Comparison of ENCODE assay signal across 16 mouse cellular contexts in genomic region chr15:80617839-80618238, GRCm38 (mm10). TPM values are rescaled to one million over a fixed set of nuclear protein-coding genes. Genes with fewer than 3 reads are reported as not detected.
DNase-seq lines count a peak whose midpoint lies in the region; ATAC-seq and TF ChIP-seq lines count a peak whose summit lies in the region.
"Had no signal": no experiment of that assay in that cellular context is flagged by ENCODE, and none has a peak within 500 bp of the region (broad histone marks: within the 10 kb centered on the region; RNA-seq: fewer than 3 reads in every experiment).

No protein-coding gene starts in this region.

- TF ChIP-seq EP300 in liver, embryonic 14.5 days (IDR thresholded peaks at IDR 0.05; ENCODE audit: low read depth) = no peak

- peak; percentile 48 for DNase-seq in forebrain, embryonic 14.5 days (ENCODE audit: low spot score)
- DNase-seq in liver, embryonic 14.5 days (ENCODE audit: low read depth in 3 of 3, low spot score in 3 of 3) = no peak
- no peak for DNase-seq in liver
- DNase-seq in B cell, adult 2 months = peak; percentile 55 to 56
- no peak for DNase-seq in adrenal gland, postnatal 36 days
- DNase-seq in cerebellum, adult 8-10 months = no peak
- DNase-seq: right cerebral cortex, postnatal 4 days had no signal

- H3K4me1 ChIP-seq in forebrain, embryonic 14.5 days (ENCODE audit: control insufficient read depth, insufficient read depth, low read length) = 0 out of 2 replicates have a peak, but pooled peaks cover 5% of the 10 kb centered on the region
- peaks cover 15% of the 10 kb centered on the region for H3K4me1 ChIP-seq in forebrain, embryonic 12.5 days
- H3K4me1 ChIP-seq in liver, embryonic 14.5 days (replicated peaks; ENCODE audit: control insufficient read depth in 2 of 2, insufficient read depth in 2 of 2, low read length in 1 of 2) = peaks cover 26 to 36% of the 10 kb centered on the region in 2 experiments
- H3K4me1 ChIP-seq in cortical plate, adult 2 months (ENCODE audit: control insufficient read depth, insufficient read depth, low read length) = no peaks in the 10 kb centered on the region

- TF ChIP-seq POLR2A in cortical plate, adult 2 months (IDR thresholded peaks at IDR 0.05; ENCODE audit: extremely low read depth, insufficient read depth, low read length) = no peak

- no peaks in the 10 kb centered on the region for H3K9me3 ChIP-seq in forebrain, embryonic 14.5 days (replicated peaks; ENCODE audit: control insufficient read depth, low read length)
- no peaks in the 10 kb centered on the region for H3K9me3 ChIP-seq in forebrain, embryonic 12.5 days
- H3K9me3 ChIP-seq in liver, embryonic 14.5 days (ENCODE audit: control insufficient read depth, low read length) = no peaks in the 10 kb centered on the region
- H3K9me3 ChIP-seq: limb, embryonic 13.5 days; megakaryocyte, embryonic 14.5 days had no signal

- WGBS in forebrain, embryonic 14.5 days = 51% methylated on average over 2 of the region's 2 CpGs
- WGBS in forebrain, embryonic 12.5 days = 69% methylated on average over 2 of the region's 2 CpGs
- WGBS in liver, embryonic 14.5 days (ENCODE audit: insufficient replicate concordance) = 38% methylated on average over 2 of the region's 2 CpGs

- no peak overlapping the region for H3K9ac ChIP-seq in forebrain, embryonic 14.5 days (ENCODE audit: low read length)
- no peak overlapping the region for H3K9ac ChIP-seq in forebrain, embryonic 12.5 days
- H3K9ac ChIP-seq in liver, embryonic 14.5 days (replicated peaks) = no peak overlapping the region
- H3K9ac ChIP-seq: hindbrain, embryonic 14.5 days; limb, embryonic 13.5 days had no signal

- H3K27me3 ChIP-seq in forebrain, embryonic 14.5 days (replicated peaks; ENCODE audit: control insufficient read depth, insufficient read depth, low read length) = no peaks in the 10 kb centered on the region
- peaks cover 21% of the 10 kb centered on the region for H3K27me3 ChIP-seq in forebrain, embryonic 12.5 days
- H3K27me3 ChIP-seq in liver, embryonic 14.5 days (ENCODE audit: control insufficient read depth, insufficient read depth, low read length) = no peaks in the 10 kb centered on the region; the same call in 1 of the 2 replicates

- no peak for ATAC-seq in forebrain, embryonic 14.5 days
- no peak for ATAC-seq in forebrain, embryonic 12.5 days (ENCODE audit: low FRiP score)
- no peak for ATAC-seq in liver, embryonic 14.5 days (ENCODE audit: insufficient read depth)

- H3K4me3 ChIP-seq in forebrain, embryonic 14.5 days (ENCODE audit: low read depth, low read length) = no peak overlapping the region
- no peak overlapping the region for H3K4me3 ChIP-seq in forebrain, embryonic 12.5 days (replicated peaks)
- no peak overlapping the region for H3K4me3 ChIP-seq in liver, embryonic 14.5 days (ENCODE audit: insufficient read depth in 1 of 2, low read depth in 2 of 2, low read length in 2 of 2)
- no peak overlapping the region for H3K4me3 ChIP-seq in cortical plate, adult 2 months (ENCODE audit: insufficient read depth, low read length)
- H3K4me3 ChIP-seq: limb, embryonic 13.5 days; megakaryocyte, embryonic 14.5 days had no signal

- no peaks in the 10 kb centered on the region for H3K36me3 ChIP-seq in forebrain, embryonic 14.5 days (ENCODE audit: control insufficient read depth, insufficient read depth, low read length)
- H3K36me3 ChIP-seq in forebrain, embryonic 12.5 days (replicated peaks) = no peaks in the 10 kb centered on the region
- no peaks in the 10 kb centered on the region for H3K36me3 ChIP-seq in liver, embryonic 14.5 days (replicated peaks; ENCODE audit: control insufficient read depth, insufficient read depth, low read depth)
- H3K36me3 ChIP-seq: limb, embryonic 13.5 days had no signal

- no peak overlapping the region for H3K4me2 ChIP-seq in forebrain, embryonic 14.5 days (ENCODE audit: low read length)
- no peak overlapping the region for H3K4me2 ChIP-seq in forebrain, embryonic 12.5 days
- no peak overlapping the region for H3K4me2 ChIP-seq in liver, embryonic 14.5 days (ENCODE audit: low read depth)
- H3K4me2 ChIP-seq: hindbrain, embryonic 14.5 days; limb, embryonic 13.5 days had no signal

- peak; percentile 44 for TF ChIP-seq CTCF in liver, embryonic 14.5 days (IDR thresholded peaks at IDR 0.05; ENCODE audit: low read depth)
- TF ChIP-seq CTCF in cortical plate, adult 2 months (IDR thresholded peaks at IDR 0.05; ENCODE audit: extremely low read depth, insufficient read depth, low read length) = peak; percentile 44

- no peak overlapping the region for H3K27ac ChIP-seq in forebrain, embryonic 14.5 days (ENCODE audit: low read depth, low read length)
- H3K27ac ChIP-seq in forebrain, embryonic 12.5 days = no peak overlapping the region
- H3K27ac ChIP-seq in liver, embryonic 14.5 days = no peak overlapping the region
- H3K27ac ChIP-seq in cortical plate, adult 2 months (ENCODE audit: insufficient read depth, low read length) = no peak overlapping the region
- H3K27ac ChIP-seq: hindbrain, embryonic 14.5 days; limb, embryonic 13.5 days had no signal

RNA-seq across cellular contexts. Expression of gene Grap2, which starts 45.4 kb away (rescaled TPM):
- 0.24 and 0.32 TPM in 2 replicates for polyA plus RNA-seq in forebrain, embryonic 14.5 days (2014; fragmentation: Nextera tagmentation; extraction: Ambion mirVana)
- 1.8 and 2.8 TPM in 2 replicates for polyA plus RNA-seq in forebrain, embryonic 12.5 days (2016; fragmentation: Nextera tagmentation; extraction: Ambion mirVana)
- 8.7 and 9.2 TPM in 2 replicates for polyA plus RNA-seq in liver, embryonic 14.5 days (2012; rRNA removed)
- polyA plus RNA-seq in liver, embryonic 14.5 days (2014; fragmentation: Nextera tagmentation; extraction: Ambion mirVana) = 21.7 and 21.8 TPM in 2 replicates
- polyA plus RNA-seq in cortical plate, adult 2 months (2012; rRNA removed) = 0.23 and 0.25 TPM in 2 replicates
- under 1 TPM; 0.70 to 0.76 TPM for total RNA-seq in adrenal gland, postnatal 36 days (2021)

RNA-seq across cellular contexts. Expression of gene Enthd1, which starts 52.9 kb away (rescaled TPM):
- polyA plus RNA-seq in forebrain, embryonic 14.5 days (2014; fragmentation: Nextera tagmentation; extraction: Ambion mirVana) = not detected in 2 replicates
- not detected in 2 replicates for polyA plus RNA-seq in forebrain, embryonic 12.5 days (2016; fragmentation: Nextera tagmentation; extraction: Ambion mirVana)
- not detected in 2 replicates for polyA plus RNA-seq in liver, embryonic 14.5 days (2012; rRNA removed)
- not detected in 2 replicates for polyA plus RNA-seq in liver, embryonic 14.5 days (2014; fragmentation: Nextera tagmentation; extraction: Ambion mirVana)
- polyA plus RNA-seq in cortical plate, adult 2 months (2012; rRNA removed) = not detected in 2 replicates
- total RNA-seq in adrenal gland, postnatal 36 days (2021) = not detected
- total RNA-seq: layer of hippocampus, adult 18-20 months had no signal
- polyA plus RNA-seq: forebrain, embryonic 11.5 days; hindbrain, embryonic 14.5 days; limb, embryonic 13.5 days; neural tube, embryonic 14.5 days; urinary bladder, adult 2 months had no signal

RNA-seq across cellular contexts. Expression of gene Fam83f, which starts 53.8 kb away (rescaled TPM):
- not detected in 2 replicates for polyA plus RNA-seq in forebrain, embryonic 14.5 days (2014; fragmentation: Nextera tagmentation; extraction: Ambion mirVana)
- 0.47 and 0.54 TPM in 2 replicates for polyA plus RNA-seq in forebrain, embryonic 12.5 days (2016; fragmentation: Nextera tagmentation; extraction: Ambion mirVana)
- polyA plus RNA-seq in liver, embryonic 14.5 days (2012; rRNA removed) = 0.69 and 0.81 TPM in 2 replicates
- 1.2 and 1.7 TPM in 2 replicates for polyA plus RNA-seq in liver, embryonic 14.5 days (2014; fragmentation: Nextera tagmentation; extraction: Ambion mirVana)
- 0.50 and 0.53 TPM in 2 replicates for polyA plus RNA-seq in cortical plate, adult 2 months (2012; rRNA removed)
- under 1 TPM; 0.13 to 0.16 TPM for total RNA-seq in adrenal gland, postnatal 36 days (2021)

Comparison
In these comparisons a context has a peak if more than half of its experiments do, and no peak if none do; other contexts are left out.
1. DNase-seq: peak in forebrain, embryonic 14.5 days (single experiment) and B cell, adult 2 months (2 of 2); none in liver, embryonic 14.5 days (0 of 3), liver (single experiment), adrenal gland, postnatal 36 days (0 of 2) and cerebellum, adult 8-10 months (single experiment).